Mouse (Mus musculus) brain, embryonic 18.5 days (tissue): Measurements from ENCODE around the gene Ankrd44.

Source experiments
- DNase-seq: peaks from one replicate; pipeline ENCODE4 v3.0.0-alpha.2; 2012; ENCODE audit warnings: low read depth, low spot score

The Ankrd44 gene

GRCm38 (mm10) chr1:54765632-54766238, 160.5 kb downstream of the Ankrd44 start:
- DNase-seq, result no peak

GRCm38 (mm10) chr1:54762216-54762807, 163.9 kb downstream of the Ankrd44 start:
- DNase-seq, result no peak

GRCm38 (mm10) chr1:54759841-54760240, 166.3 kb downstream of the Ankrd44 start:
- no peak for DNase-seq

DNA sequence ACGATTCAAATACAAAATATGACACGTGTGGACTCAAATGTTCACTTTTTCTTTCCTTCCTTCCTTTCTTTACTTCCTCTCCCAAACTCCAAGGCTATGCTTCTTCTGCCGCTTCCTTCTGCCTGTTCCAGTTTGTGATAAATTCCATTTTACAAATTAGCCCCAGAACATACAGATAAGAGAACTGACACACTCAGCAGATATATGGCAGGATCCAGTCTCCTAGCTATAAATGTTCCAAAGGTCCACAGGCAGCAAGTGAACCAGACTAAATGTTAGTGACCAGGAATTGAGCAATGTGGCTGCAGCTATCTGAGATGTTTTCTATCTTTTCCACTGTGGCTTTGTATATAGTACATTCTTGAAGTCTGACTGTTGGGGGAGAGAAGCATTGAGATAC, 168.9 kb downstream of the Ankrd44 start:
- DNase-seq, result no peak

DNA sequence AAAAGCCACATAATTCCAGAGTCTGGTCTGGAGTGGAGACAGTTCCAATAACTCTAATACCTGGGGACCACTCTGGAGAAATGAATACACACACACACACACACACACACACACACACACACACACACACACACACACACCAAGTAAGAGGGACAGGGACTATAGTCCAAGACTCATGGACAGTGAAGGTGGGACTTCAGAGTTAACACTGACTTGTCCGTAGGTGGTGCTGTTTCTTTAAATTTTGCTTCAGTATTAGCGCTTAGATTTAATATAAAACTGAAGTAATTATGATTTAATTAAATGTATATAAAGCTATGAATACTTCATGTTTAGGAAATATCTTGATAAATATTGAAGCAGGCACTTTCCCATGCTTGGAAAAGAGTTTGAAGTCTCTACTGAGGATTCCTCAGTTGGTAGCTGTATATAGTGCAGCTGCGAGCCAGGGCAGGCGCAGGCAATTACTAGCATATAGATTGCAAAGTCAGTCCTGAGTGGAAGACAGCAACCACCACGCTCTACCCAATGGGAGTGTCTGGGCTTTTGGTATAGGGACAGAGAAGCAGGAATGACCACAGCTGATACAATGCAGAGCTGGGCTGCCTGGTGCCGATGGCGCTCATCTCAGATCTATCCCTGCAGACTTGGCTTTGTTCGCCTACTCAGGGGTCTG, 170.4 kb downstream of the Ankrd44 start:
- DNase-seq, result no peak

GRCm38 (mm10) chr1:54749961-54750360, 176.2 kb downstream of the Ankrd44 start:
- DNase-seq, result no peak

DNA sequence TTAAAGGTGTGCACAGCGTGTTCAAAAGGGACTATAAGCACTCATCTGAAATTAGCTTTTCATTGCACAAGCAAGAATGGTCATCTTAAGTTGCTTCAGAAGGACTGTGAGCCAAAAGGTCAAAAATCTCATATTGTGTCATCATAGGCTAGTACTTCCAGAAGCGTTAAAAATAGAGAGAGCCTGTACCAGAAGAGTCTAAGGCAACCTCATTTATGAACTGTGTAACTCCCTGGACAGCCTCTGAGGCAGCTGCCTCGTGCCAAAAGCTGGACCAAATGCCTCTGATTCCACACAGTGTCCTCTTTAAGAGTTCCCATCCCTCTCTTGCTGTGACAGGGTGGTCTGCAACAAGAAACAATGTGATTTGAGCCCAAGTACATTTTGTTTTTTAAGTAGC, 176.7 kb downstream of the Ankrd44 start:
- no peak for DNase-seq

- DNase-seq, result no peak
Measured at GRCm38 (mm10) chr1:54747785-54748420, 178.3 kb downstream of the Ankrd44 start.

GRCm38 (mm10) chr1:54745666-54746065, 180.5 kb downstream of the Ankrd44 start:
- DNase-seq, result no peak

- no peak for DNase-seq
Measured at GRCm38 (mm10) chr1:54744171-54744570, 182.0 kb downstream of the Ankrd44 start.

GRCm38 (mm10) chr1:54743072-54743471, 183.1 kb downstream of the Ankrd44 start:
- no peak for DNase-seq

DNA sequence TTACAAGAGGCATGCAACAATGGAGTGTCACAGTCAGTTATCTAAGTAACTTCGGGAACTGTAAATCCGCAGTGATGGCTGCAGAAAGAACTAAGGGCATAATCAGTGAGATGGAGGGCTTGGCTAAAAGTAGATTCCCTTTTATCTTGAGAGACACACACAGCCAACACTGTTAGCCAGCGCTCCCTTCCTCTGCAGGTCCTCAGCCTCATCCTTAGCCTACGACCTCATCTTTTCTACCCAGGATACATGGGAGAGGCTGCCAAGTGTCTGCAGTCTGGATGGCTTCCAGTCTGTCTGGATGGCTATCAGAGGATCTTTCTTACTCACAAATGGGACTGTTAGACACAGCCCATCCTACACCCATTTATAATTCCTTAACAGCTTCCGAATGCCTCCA, 185.3 kb downstream of the Ankrd44 start:
- DNase-seq, result no peak

DNA sequence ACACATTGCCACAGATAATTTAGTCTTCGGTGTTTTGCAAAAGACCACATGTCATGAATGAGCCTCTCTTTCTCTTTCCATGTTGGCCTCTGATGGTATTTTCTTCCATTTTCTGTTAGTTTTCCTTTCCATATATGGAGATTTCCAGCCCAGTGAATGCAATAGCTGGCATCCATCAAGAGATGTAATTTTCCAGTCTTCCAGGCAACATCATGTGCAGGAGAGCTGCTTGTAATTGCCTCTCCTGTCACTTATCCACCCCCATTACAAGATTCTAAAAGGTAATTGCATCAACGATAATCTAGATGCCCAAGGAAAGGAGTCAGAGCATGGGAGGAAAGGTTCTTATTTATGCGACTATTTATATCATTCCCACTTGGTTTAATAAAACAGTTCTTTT, 188.7 kb downstream of the Ankrd44 start:
- DNase-seq, result no peak

DNA sequence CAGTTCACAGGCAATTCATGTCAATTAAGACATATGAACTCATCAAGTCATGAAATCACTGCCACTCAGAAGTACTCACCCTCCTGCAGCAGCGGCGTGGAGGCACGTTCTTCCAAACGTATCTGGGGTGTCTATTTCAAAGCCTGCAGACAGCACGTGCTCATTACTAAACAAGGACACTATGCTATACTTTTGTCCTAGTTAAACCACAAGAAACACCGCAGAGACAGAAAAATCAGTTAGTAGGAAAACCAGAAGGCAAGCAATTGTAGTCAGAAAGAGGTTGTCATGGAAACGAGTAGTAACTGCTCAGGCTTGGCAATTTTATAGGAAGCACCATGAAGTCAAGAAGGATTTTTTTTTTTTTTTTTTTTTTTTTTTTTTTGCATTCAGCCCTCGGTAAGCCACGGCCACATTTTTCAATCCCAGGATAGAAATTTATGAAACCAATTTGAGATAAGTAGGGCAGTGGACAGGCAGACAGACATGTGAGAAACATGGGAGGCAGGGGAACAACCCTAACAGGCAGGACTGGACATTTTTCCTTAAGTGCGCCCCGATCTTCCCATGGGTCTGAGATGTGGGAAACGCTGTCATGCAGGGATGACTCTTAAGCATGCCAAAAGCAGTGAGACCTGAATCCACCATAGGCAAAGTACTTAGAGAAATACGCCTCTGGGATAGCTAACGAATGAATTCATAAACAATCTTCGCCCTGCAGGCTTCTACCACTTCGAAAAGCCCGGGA, 191.1 kb downstream of the Ankrd44 start:
- DNase-seq, result peak; percentile 52

GRCm38 (mm10) chr1:54729316-54729715, 196.9 kb downstream of the Ankrd44 start:
- no peak for DNase-seq

DNA sequence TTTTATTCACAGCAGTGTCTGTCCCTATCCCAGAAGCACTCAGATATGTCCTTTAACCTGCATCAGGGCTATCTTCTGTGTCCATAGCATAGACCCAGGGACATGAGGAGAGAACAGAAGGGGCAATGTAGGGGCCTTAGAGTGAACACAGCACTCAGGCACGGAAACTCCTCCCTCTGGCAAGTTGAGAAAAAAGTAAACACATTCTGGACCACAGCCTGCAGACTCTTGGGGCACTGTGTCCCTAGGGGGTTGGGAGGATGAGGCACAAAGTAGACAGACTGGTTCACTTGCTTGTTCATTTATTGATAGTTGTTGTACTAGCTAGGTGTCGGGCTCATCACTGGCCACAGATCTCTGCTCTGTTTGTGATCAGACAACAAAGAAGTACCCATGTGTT, 199.6 kb downstream of the Ankrd44 start:
- no peak for DNase-seq

DNA sequence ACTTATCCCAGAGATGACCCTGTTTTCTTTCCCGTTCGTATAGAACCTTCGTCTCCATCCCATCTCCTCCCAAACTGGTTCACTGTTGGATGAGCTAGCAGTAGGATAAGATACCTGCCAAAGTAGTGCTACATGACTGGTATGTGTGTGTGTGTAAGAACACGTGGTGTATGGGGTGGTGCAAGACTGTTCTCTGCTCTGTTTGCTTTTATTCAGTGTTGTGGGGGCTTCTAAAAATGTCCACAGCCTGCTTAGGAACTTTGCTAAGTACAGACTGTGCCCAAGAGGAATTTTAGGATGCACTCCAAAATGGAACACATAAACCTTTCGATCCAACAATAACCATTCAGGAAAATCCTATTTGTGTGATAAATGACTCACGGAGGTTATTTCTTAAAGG, 209.3 kb downstream of the Ankrd44 start:
- no peak for DNase-seq

- no peak for DNase-seq
Measured at GRCm38 (mm10) chr1:54715061-54715760, 211.0 kb downstream of the Ankrd44 start.

- DNase-seq, result no peak
Measured at GRCm38 (mm10) chr1:54713231-54714173, 212.7 kb downstream of the Ankrd44 start.

GRCm38 (mm10) chr1:54711568-54711967, 214.6 kb downstream of the Ankrd44 start:
- DNase-seq, result no peak
